Mouse (Mus musculus) left cerebral cortex, postnatal 25 days (tissue): ENCODE measurements at regions not wholly inside any gene's neighbourhood (a gene's known extent, or its start where the extent isn't known, plus 50 kb on each side); places are given as distances from the start of the nearest gene placed in this dataset.

Source experiments
- DNase-seq, 2 experiments: peaks; one replicate each; pipeline ENCODE4 v3.0.0; 2022; ENCODE audit warnings: low spot score in 2 of 2, mixed read lengths in 1 of 2
- intact Hi-C: fragments of 180-260 bp; cut with DNase I; formaldehyde crosslinking; loops from one replicate; pipeline ENCODE4 v1.15.1; 2025

DNA sequence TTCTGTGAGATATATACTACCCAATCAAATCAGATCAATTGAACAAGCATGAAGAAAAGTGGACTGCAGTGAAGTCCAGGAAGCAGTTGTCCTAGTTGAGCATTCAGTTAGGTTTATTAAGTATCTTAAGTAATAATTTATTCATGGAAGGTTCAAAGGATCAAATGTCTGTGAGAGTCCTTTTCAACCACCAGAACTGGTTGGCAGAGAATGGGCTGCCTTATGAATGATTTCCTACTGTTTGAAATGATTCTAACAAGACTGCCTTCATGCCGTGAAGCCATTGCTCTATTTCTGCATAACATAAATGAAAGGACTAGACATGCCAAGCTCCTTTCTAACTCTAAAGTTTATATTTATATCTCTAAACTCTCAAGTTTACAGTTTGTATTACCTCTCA lies 410.4 kb downstream of the Adcyap1 start:
- intact Hi-C loops: no loop called here
- no peak for DNase-seq

DNA sequence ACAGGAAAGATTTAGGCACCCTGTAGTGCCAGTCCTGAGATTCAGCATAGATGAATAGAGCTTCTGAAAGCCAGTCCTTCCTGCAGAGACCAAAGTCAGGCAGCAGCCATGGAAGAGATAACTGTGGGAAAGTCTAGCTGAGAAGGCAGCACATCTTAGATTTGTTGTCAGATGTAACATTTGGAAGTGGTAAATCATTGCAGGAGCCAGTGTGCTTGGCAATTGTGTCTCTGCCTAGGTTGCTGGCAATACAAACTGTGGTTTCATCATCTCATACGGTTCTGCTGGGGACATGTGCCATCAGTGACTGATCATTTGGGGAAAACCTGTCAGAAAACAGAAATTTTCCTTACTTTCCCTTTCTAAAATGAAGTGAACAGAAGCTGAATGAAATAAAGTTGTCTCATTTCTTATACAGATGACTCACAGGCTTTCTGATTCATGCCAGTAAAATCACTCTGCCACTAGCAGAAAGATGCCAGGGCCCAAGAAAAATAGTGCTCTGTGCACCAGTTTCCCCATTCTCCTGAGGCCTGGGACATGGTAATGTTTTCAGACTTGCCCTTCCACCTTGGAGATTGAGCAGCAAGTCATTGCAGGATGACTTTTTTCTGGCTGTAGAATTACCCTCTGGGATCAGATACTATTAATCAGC lies 411.3 kb downstream of the Adcyap1 start:
- peak; percentile 9 to 72 for DNase-seq
- intact Hi-C loops: no loop called here
